Mouse (Mus musculus) c-Kit-positive CD71-negative TER-119-negative erythroid progenitor cells, embryonic 14.5 days (primary cell): ENCODE data around the gene Hyou1.
"Not testable (repeated sequence)": the region's sequence is repeated elsewhere in the genome, so short reads cannot be mapped to it uniquely, and the experiment has no call there.

Source experiments
- DNase-seq: peaks from one replicate; pipeline ENCODE4 v3.0.0-alpha.2; 2013; ENCODE audit warnings: low read depth

Gene Hyou1

DNA sequence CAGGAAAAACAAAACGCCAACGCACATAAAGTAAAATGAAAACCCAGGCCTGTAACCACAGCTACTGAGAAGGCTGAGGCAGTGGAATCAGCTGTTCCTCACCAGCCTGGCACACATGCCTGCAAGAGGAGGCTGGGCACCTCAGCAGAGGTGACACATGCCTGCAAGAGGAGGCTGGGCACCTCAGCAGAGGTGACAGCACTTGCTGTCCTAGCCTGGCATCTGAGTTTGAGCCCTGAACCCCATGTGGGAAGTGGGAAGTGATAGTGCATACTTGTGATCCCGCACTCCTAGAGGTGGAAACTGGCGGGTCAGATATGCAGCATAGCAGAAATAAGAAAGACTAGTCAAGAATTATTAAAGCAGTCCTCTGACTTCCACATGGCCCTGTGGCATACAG lies 27.9 kb upstream of the Hyou1 start:
- DNase-seq: no peak

- DNase-seq: no peak
These were observed 27.0 kb upstream of the Hyou1 start for GRCm38 (mm10) chr9:44352337-44352736.

- DNase-seq: no peak
These were observed 26.1 kb upstream of the Hyou1 start for GRCm38 (mm10) chr9:44353142-44353541.

- no peak for DNase-seq
These were observed 22.1 kb upstream of the Hyou1 start for GRCm38 (mm10) chr9:44357207-44357606.

DNA sequence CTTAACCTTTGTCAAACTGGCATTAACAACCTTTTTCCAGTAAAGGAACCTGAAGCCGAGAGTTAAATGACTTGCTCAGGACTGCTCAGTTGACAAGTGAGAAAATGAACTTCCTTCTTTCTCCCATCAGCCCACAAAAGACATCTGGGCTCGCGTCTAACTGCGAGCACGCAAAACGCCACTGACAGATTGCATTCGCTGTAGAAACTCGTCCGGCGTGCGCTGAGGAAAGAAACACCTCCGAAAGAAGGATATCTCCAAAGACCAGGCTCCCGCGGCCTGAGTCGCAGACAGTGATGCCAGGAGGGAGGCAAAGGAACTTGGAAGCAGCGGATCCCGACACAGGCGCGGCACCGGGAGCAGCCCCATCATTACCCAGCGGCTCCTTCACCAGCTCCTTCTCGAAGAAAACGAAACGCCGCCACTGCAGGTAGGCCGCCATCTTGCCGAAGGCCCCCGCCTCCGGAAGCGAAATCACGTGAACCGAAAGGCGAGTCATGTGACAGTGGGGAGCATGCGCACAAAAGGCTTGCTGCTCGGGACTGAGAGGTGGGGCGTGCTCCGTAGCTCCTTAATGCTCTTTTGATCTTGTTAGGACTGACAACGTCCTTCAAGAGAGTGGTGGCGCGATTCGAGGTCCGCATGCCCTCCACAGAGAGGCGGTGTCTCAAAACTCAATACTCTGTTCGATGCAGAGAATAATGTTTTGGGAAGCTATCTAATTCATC lies 17.9 kb upstream of the Hyou1 start, which contains the start of gene Vps11:
TSS of gene Vps11 (minus strand) at position 481 of the 728 bp plus-strand sequence.
- DNase-seq: peak; percentile 98

- DNase-seq: not testable (repeated sequence)
These were observed 17.4 kb upstream of the Hyou1 start for GRCm38 (mm10) chr9:44361931-44362330.

GRCm38 (mm10) chr9:44364480-44364879 lies 14.8 kb upstream of the Hyou1 start:
- DNase-seq: peak; percentile 35

DNA sequence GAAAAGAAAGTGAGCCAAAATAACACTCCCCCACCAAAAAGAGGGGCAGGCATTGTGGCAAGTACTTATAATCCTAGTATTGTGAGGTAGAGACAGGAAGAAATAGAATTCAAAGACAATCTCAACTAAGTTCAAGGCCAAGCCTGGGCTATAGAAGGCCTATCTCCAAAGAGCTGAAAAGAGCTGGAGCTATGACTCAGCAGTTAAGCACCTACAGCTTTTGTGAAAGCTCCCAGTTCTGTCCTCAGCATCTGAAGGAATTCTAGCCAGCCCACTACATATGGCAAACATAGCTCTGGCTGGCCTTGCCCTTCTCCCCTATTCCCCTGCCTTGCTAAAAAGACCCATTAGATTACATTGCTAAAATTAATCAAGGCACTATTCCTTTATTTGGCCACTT lies 5.9 kb upstream of the Hyou1 start:
- DNase-seq: no peak

- no peak for DNase-seq
These were observed 3.1 kb upstream of the Hyou1 start for GRCm38 (mm10) chr9:44376141-44376540.

- DNase-seq: not testable (repeated sequence)
These were observed 2.0 kb upstream of the Hyou1 start for GRCm38 (mm10) chr9:44377335-44377734.

DNA sequence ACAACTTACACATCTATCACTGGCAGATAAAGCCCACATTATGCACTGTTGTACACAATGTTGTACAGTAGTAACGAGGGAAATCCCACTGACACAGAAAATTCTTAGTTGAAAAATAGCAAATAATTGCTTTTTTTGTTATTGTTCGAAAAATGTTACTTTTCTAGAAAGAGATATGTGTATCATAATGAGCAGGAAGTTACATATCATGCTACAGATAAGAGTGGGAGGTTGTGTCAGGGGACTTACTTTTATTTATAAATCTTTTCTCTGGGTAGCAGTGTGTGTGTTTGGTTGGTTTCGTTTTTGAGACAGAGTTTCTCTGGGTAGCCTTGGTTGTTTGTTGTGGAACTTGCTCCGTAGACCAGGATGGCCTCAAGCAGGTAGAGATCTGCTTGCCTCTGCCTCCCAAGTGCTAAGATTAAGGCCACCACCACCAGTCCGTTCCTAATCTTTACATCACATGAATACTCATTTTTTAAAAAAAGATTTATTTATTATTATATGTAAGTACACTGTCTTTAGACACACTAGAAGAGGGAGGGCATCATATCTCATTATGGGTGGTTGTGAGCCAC lies 1.0 kb upstream of the Hyou1 start:
- no peak for DNase-seq

DNA sequence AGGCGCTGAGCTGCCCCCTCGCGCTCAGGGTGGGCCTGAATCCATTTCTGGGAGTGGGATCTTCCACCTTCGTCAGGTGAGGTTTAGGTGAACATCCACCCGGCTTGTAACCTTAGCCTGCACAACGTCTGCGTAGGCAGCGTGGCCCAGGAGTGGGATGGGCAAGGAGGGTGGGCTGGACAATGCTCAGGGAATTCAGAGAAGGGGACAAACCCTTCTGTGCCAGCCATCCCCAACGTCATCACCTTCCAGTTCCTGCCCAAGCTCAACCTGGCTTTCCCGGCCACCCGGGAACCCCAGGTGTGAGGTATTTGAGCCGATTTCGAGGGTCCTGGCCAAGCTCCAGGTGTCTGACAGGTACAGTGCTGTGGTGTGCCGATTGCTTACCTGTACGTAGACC lies 572 bp downstream of the Hyou1 start:
- no peak for DNase-seq

GRCm38 (mm10) chr9:44384596-44384995 lies 5.3 kb downstream of the Hyou1 start:
- no peak for DNase-seq

DNA sequence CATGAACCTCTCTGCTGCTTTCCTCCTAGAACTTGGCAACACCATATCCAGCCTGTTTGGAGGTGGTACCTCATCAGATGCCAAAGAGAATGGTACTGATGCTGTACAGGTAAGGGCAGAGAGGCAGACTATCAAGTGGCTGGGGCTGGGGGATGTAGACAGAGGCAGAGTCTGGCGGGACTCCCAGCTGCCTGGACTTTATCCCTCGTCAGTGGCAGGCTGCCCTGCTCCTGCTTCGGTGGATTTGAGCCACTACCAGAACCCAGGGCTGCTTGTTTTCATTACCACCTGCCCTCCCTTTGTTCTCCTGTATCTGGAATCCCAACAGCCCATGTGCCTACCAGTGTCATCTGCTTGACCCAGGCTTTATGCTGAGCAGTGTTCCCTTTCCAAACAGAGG lies 7.9 kb downstream of the Hyou1 start:
- no peak for DNase-seq

- no peak for DNase-seq
These were observed 10.0 kb downstream of the Hyou1 start for GRCm38 (mm10) chr9:44389273-44389672.

DNA sequence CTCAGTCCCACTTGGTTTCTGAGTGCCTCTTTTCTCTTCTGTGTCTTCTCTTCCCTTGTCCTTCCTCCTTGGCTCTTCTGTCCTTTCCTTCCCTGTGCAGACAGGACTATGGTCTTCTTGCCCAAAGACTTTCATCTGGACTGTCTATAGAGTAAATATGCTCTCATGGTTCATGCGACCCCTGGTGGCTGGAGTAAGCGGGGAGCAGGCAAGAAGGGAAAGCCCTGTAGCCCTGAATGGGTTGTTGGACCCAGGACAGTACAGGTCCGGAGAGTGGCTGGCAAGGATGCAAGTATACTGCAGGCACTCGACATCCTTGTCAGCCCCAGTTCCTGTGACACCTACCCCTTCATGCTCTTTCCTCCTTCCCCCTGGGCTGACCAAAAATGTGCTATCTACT lies 12.2 kb downstream of the Hyou1 start:
- no peak for DNase-seq

DNA sequence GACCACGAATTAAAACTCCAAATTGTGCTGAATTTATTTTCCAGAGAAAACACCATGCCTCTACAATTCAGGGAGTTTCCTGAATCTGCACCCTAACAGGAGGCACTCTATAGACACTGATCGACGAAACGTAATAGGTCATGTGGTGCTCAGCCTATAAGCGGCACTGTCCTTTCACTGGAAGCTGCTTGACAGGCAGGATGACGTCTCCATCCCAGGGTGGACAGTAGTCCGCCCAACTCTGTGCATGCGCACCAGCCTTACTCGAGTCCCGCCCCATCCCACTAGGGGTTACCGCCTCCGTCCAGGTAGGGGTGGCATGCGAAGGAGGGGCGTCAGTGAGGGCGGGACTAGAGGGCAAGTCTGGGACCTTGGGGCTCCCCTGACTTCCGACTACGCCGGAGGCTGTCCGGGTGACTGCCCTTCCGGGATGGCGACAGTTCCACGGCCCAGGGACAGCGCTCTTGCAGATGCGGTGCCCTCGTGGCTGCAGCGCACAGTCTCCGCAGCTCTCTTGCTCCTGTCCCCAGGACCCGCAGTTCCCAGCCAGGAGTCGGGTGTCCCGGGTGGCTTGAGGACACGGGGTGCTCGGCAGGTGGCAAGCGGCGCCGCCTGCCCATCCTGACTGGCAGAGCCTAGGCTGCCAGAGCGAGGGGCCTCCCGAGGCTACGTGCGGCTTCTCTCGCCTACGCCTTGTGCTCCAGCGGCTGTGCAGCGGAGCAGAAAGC lies 17.6 kb downstream of the Hyou1 start, which contains the start of gene Slc37a4:
TSS of gene Slc37a4 (plus strand) at position 169 of the 728 bp plus-strand sequence.
- DNase-seq: peak; percentile 97

DNA sequence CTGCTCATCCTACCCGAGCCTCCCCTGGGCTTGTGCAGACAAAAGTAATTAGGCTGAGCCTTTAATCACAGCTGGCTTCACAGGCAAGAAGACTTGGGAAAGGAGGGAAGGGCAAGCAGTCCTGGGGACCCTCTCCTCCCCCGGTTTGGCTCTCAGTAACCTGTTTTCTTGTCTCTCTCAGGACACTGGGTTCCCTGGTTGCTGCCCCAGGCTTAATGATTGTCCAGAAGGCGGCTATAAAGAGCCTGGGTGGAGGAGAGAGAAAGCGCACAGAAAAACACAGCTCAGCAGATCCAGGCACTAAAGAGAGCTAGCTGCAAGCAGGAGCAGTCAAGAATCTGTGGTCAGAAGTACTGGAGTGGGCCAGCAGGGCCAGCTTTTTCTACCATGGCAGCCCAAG lies 18.8 kb downstream of the Hyou1 start:
- no peak for DNase-seq

- DNase-seq: no peak
These were observed 19.3 kb downstream of the Hyou1 start for GRCm38 (mm10) chr9:44398551-44398950.

GRCm38 (mm10) chr9:44399114-44399794 lies 20.0 kb downstream of the Hyou1 start:
- DNase-seq: no peak

DNA sequence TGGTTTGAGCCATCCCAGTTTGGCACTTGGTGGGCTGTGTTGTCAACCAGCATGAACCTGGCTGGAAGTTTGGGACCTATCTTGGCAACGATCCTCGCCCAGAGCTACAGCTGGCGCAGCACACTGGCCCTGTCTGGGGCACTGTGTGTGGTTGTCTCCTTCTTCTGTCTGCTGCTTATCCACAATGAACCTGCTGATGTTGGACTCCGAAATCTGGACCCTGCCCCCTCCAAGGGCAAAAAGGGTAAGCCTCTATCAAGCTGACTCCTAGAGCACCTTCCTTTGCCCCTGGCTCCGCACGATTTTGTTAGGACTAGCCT lies 20.5 kb downstream of the Hyou1 start:
- no peak for DNase-seq

DNA sequence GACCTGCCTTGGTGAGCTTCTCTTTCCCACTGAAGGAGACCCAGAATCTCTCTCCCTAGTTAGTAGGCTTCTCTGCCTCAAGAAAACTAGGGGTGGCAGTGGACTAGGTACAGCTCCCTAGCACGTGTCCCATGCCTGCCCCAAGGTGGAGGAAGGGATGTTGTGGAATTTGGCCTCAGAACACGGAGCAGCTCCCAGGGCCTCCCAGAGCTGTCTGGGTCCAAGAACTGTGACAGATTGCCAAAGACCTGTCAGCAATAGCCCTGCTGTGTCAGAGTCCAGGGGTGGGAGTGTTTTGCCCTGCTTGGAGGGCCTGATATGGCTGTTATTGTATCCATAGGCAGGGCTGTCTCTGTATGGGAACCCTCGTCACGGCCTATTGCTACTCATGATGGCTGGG lies 21.8 kb downstream of the Hyou1 start:
- DNase-seq: no peak

DNA sequence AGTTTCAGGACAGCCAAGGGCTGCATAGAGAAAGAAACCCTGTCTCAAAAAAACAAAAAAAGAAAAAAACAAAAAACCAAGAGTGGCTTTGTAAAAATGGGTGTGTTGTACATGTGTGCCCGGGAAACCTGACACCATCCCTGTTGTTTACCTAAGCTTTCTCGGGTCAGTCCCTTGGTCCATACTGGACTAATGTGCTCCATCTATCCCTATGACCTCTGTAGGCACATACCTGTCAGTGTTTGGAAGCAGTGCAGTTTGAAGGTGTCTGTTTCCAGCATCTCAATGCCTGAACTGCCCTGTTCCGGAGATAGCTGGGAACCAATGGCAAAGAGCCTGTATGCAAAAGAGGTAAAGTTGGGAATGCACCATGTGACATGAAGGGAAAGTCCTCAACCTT lies 25.7 kb downstream of the Hyou1 start:
- DNase-seq: no peak
